In the genomic region with DNA sequence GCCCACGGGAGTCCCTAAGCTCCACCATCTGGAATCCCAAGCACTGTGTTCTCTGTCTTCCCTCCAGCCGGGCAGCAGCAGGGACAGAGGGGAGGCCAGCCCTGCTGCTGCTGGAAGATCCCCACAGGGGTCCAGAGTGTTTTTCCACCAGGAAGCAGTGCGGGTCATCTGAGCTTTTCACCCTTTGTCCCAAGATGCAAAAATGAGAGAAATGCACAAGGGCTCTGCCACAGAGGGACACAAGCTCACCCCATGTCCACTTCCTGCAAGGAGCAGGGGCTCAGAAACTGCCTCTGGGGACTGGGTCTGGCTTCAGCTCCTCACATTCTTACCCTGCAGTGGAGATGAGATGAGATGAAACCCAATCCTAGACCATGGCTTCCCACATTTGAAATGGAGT, we compare ENCODE assay signal across 24 mouse cellular contexts. TPM values are rescaled to one million over a fixed set of nuclear protein-coding genes. Genes with fewer than 3 reads are reported as not detected.
DNase-seq lines count a peak whose midpoint lies in the region; ATAC-seq and TF ChIP-seq lines count a peak whose summit lies in the region.
"Had no signal": no experiment of that assay in that cellular context is flagged by ENCODE, and none has a peak within 500 bp of the region (broad histone marks: within the 10 kb centered on the region; RNA-seq: fewer than 3 reads in every experiment).

No protein-coding gene starts in this region.

- WGBS in kidney, embryonic 16.5 days, result 47% methylated on average over 3 of the region's 3 CpGs
- WGBS in stomach, embryonic 16.5 days, result 53% methylated on average over 3 of the region's 3 CpGs
- 56% methylated on average over 3 of the region's 3 CpGs for WGBS in stomach, postnatal 0 days

- no peak overlapping the region for H3K4me3 ChIP-seq in kidney, embryonic 16.5 days (ENCODE audit: low read length)
- no peak overlapping the region for H3K4me3 ChIP-seq in stomach, embryonic 16.5 days (replicated peaks; ENCODE audit: low read length)
- no peak overlapping the region for H3K4me3 ChIP-seq in stomach, postnatal 0 days (ENCODE audit: low read depth, low read length)
- H3K4me3 ChIP-seq: embryonic facial prominence, embryonic 13.5 days; embryonic facial prominence, embryonic 15.5 days; erythroblast, embryonic 14.5 days; forebrain, embryonic 10.5 days; forebrain, embryonic 12.5 days had no signal

- no peak overlapping the region for H3K4me2 ChIP-seq in kidney, embryonic 16.5 days (replicated peaks; ENCODE audit: low read depth, low read length)
- H3K4me2 ChIP-seq in stomach, embryonic 16.5 days (ENCODE audit: low read depth, low read length), result no peak overlapping the region
- no peak overlapping the region for H3K4me2 ChIP-seq in stomach, postnatal 0 days (replicated peaks; ENCODE audit: low read depth)
- H3K4me2 ChIP-seq: embryonic facial prominence, embryonic 13.5 days; embryonic facial prominence, embryonic 15.5 days; forebrain, embryonic 12.5 days had no signal

- no peak overlapping the region for H3K9ac ChIP-seq in kidney, embryonic 16.5 days (replicated peaks; ENCODE audit: low read length)
- H3K9ac ChIP-seq in stomach, embryonic 16.5 days (ENCODE audit: low read length), result peak overlapping the region; percentile 26
- H3K9ac ChIP-seq in stomach, postnatal 0 days (ENCODE audit: low read length), result no peak overlapping the region
- H3K9ac ChIP-seq: embryonic facial prominence, embryonic 13.5 days; embryonic facial prominence, embryonic 15.5 days; forebrain, embryonic 12.5 days had no signal

- no peak for TF ChIP-seq EP300 in stomach, postnatal 0 days (optimal IDR thresholded peaks at IDR 0.05)

- DNase-seq in kidney, adult 18-20 months, result peak; percentile 9
- DNase-seq in kidney, adult 8-10 months, result no peak
- peak; percentile 38 for DNase-seq in kidney, adult 9 months
- no peak for DNase-seq in kidney, postnatal 4 days
- DNase-seq in kidney, postnatal 25 days, result peak; percentile 33 to 66
- no peak for DNase-seq in stomach, postnatal 0 days (ENCODE audit: low spot score)
- DNase-seq: adrenal gland, adult 2 months; adrenal gland, postnatal 10 days; adrenal gland, postnatal 25 days; cerebellum, adult 11 months; cerebellum, adult 18-20 months; cerebellum, adult 8-10 months; cerebellum, adult 9-11 months; cerebellum, postnatal 14 days; cerebellum, postnatal 36 days; embryo, embryonic 11 days had no signal

- no peaks in the 10 kb centered on the region for H3K27me3 ChIP-seq in kidney, embryonic 16.5 days (ENCODE audit: insufficient read depth, low read length)
- H3K27me3 ChIP-seq in stomach, embryonic 16.5 days (ENCODE audit: control insufficient read depth, insufficient read depth, low read length), result no peaks in the 10 kb centered on the region
- no peaks in the 10 kb centered on the region for H3K27me3 ChIP-seq in stomach, postnatal 0 days (ENCODE audit: control insufficient read depth, insufficient read depth, low read length)
- H3K27me3 ChIP-seq: embryonic facial prominence, embryonic 13.5 days; embryonic facial prominence, embryonic 15.5 days had no signal

- no peaks in the 10 kb centered on the region for H3K9me3 ChIP-seq in kidney, embryonic 16.5 days (ENCODE audit: low read length)
- H3K9me3 ChIP-seq in stomach, embryonic 16.5 days (replicated peaks; ENCODE audit: control insufficient read depth, low read length), result no peaks in the 10 kb centered on the region
- H3K9me3 ChIP-seq in stomach, postnatal 0 days (ENCODE audit: control insufficient read depth, low read length), result no peaks in the 10 kb centered on the region
- H3K9me3 ChIP-seq: embryonic facial prominence, embryonic 13.5 days; embryonic facial prominence, embryonic 15.5 days; forebrain, embryonic 10.5 days; forebrain, embryonic 12.5 days had no signal

- H3K36me3 ChIP-seq in kidney, embryonic 16.5 days (ENCODE audit: insufficient read depth, low read length), result no peaks in the 10 kb centered on the region
- no peaks in the 10 kb centered on the region for H3K36me3 ChIP-seq in stomach, embryonic 16.5 days (ENCODE audit: control insufficient read depth, insufficient read depth, low read length)
- H3K36me3 ChIP-seq in stomach, postnatal 0 days (ENCODE audit: control insufficient read depth, insufficient read depth, low read length), result no peaks in the 10 kb centered on the region
- H3K36me3 ChIP-seq: embryonic facial prominence, embryonic 13.5 days; embryonic facial prominence, embryonic 15.5 days; forebrain, embryonic 10.5 days; forebrain, embryonic 12.5 days had no signal

- TF ChIP-seq CTCF in stomach, postnatal 0 days (IDR thresholded peaks at IDR 0.05; ENCODE audit: low read depth), result no peak

- no peak for ATAC-seq in kidney, embryonic 16.5 days (ENCODE audit: low FRiP score, low TSS enrichment)
- no peak for ATAC-seq in stomach, embryonic 16.5 days (ENCODE audit: insufficient read depth, low FRiP score)
- ATAC-seq in stomach, postnatal 0 days (ENCODE audit: low FRiP score, low TSS enrichment), result no peak
- ATAC-seq: forebrain, embryonic 14.5 days had no signal

- H3K4me1 ChIP-seq in kidney, embryonic 16.5 days (ENCODE audit: insufficient read depth, low read length), result peaks cover 22% of the 10 kb centered on the region
- peaks cover 21% of the 10 kb centered on the region for H3K4me1 ChIP-seq in stomach, embryonic 16.5 days (ENCODE audit: control insufficient read depth, insufficient read depth, low read length)
- H3K4me1 ChIP-seq in stomach, postnatal 0 days (replicated peaks; ENCODE audit: control insufficient read depth, insufficient read depth), result 0 out of 2 replicates have a peak, but pooled peaks cover 2% of the 10 kb centered on the region

- no peak overlapping the region for H3K27ac ChIP-seq in kidney, embryonic 16.5 days (ENCODE audit: low read length)
- no peak overlapping the region for H3K27ac ChIP-seq in stomach, embryonic 16.5 days (ENCODE audit: low read length)
- H3K27ac ChIP-seq in stomach, postnatal 0 days (replicated peaks), result no peak overlapping the region
- H3K27ac ChIP-seq: embryonic facial prominence, embryonic 13.5 days; embryonic facial prominence, embryonic 15.5 days; forebrain, embryonic 10.5 days; forebrain, embryonic 12.5 days had no signal

RNA-seq across cellular contexts. Expression of gene Ripor3, which starts 30.3 kb away (rescaled TPM):
- 1.9 and 2.6 TPM in 2 replicates for polyA plus RNA-seq in kidney, embryonic 16.5 days (2015; fragmentation: Nextera tagmentation; extraction: Ambion mirVana)
- polyA plus RNA-seq in stomach, embryonic 16.5 days (2015; fragmentation: Nextera tagmentation; extraction: Ambion mirVana), result 3.5 and 3.6 TPM in 2 replicates
- 3.0 and 3.2 TPM in 2 replicates for polyA plus RNA-seq in stomach, postnatal 0 days (2015; fragmentation: Nextera tagmentation; extraction: Ambion mirVana)

RNA-seq across cellular contexts. Expression of gene Pard6b, which starts 40.1 kb away (rescaled TPM):
- 20.0 and 23.9 TPM in 2 replicates for polyA plus RNA-seq in kidney, embryonic 16.5 days (2015; fragmentation: Nextera tagmentation; extraction: Ambion mirVana)
- polyA plus RNA-seq in stomach, embryonic 16.5 days (2015; fragmentation: Nextera tagmentation; extraction: Ambion mirVana), result 8.3 TPM in 2 replicates
- 11.8 and 12.3 TPM in 2 replicates for polyA plus RNA-seq in stomach, postnatal 0 days (2015; fragmentation: Nextera tagmentation; extraction: Ambion mirVana)

Comparison
In these comparisons a context has a peak if more than half of its experiments do, and no peak if none do; other contexts are left out.
1. DNase-seq: peak in kidney, adult 18-20 months (single experiment), kidney, adult 9 months (single experiment) and kidney, postnatal 25 days (2 of 2); none in kidney, adult 8-10 months (0 of 2), kidney, postnatal 4 days (0 of 2) and stomach, postnatal 0 days (single experiment).